Comparison of ENCODE assay signal across 8 mouse cellular contexts in the genomic region with DNA sequence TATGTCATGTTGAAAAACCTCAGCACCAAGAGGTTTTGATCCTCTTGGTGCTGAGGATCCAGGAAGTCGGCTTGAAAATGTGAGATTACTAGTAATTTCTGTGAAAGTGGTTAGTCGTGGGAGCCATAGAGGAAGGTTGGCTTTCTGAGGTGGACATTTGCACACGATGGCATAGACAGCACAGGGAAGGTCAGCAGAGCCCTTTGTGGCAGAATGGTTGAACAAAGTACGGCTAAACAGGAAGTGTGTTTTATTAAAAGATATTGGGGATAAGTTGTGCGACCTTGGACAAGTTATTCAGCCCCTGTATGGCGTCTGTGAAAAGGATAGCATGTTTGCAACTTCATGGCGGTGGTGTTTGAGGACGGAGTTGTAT. TPM values are rescaled to one million over a fixed set of nuclear protein-coding genes. Genes with fewer than 3 reads are reported as not detected.
DNase-seq lines count a peak whose midpoint lies in the region; ATAC-seq and TF ChIP-seq lines count a peak whose summit lies in the region.

No protein-coding gene starts in this region.

- no peaks in the 10 kb centered on the region for H3K36me3 ChIP-seq in embryonic facial prominence, embryonic 14.5 days (ENCODE audit: control insufficient read depth, insufficient read depth, low read length)
- H3K36me3 ChIP-seq in intestine, embryonic 16.5 days (ENCODE audit: control insufficient read depth, insufficient read depth, low read length), result no peaks in the 10 kb centered on the region
- no peaks in the 10 kb centered on the region for H3K36me3 ChIP-seq in myocyte (ENCODE audit: control insufficient read depth, insufficient read depth)

- no peak for TF ChIP-seq CTCF in left cerebral cortex, adult 2 months (IDR thresholded peaks at IDR 0.05)

- peak overlapping the region; percentile 23 for H3ac ChIP-seq in myocyte (ENCODE audit: control insufficient read depth, insufficient read length)

- H3K9me3 ChIP-seq in embryonic facial prominence, embryonic 14.5 days (ENCODE audit: control insufficient read depth, low read length), result no peaks in the 10 kb centered on the region
- no peaks in the 10 kb centered on the region for H3K9me3 ChIP-seq in intestine, embryonic 16.5 days (ENCODE audit: control insufficient read depth, low read length)

- H3K27ac ChIP-seq in left cerebral cortex, adult 2 months, result peak overlapping the region; percentile 84
- H3K27ac ChIP-seq in embryonic facial prominence, embryonic 14.5 days (replicated peaks; ENCODE audit: low read depth, low read length), result no peak overlapping the region
- H3K27ac ChIP-seq in intestine, embryonic 16.5 days (ENCODE audit: low read length), result peak overlapping the region; percentile 94

- peaks cover 12% of the 10 kb centered on the region for H3K79me2 ChIP-seq in myocyte (ENCODE audit: control insufficient read depth, insufficient read depth)

- intact Hi-C loops in left cerebral cortex, adult 2 months (cut with DNase I), result no loop called here

- DNase-seq in left cerebral cortex, adult 2 months (ENCODE audit: extremely low spot score in 1 of 2, low spot score in 2 of 2), result no peak
- DNase-seq in left cerebral cortex, adult 11 months (ENCODE audit: low spot score), result no peak
- DNase-seq in embryonic facial prominence, embryonic 14.5 days (ENCODE audit: low spot score), result no peak
- no peak for DNase-seq in c-Kit-positive CD71-positive TER-119-positive erythroid progenitor cells, embryonic 14.5 days (ENCODE audit: low spot score)
- DNase-seq in left cerebral cortex, adult 9 months (ENCODE audit: low spot score in 2 of 2), result no peak
- DNase-seq in right cerebral cortex, postnatal 14 days, result no peak

- H3K4me2 ChIP-seq in embryonic facial prominence, embryonic 14.5 days (ENCODE audit: low read depth, low read length), result peak overlapping the region; percentile 70
- peak overlapping the region; percentile 81 for H3K4me2 ChIP-seq in intestine, embryonic 16.5 days (ENCODE audit: low read depth, low read length)
- peak overlapping the region; percentile 63 for H3K4me2 ChIP-seq in myocyte (ENCODE audit: low read depth)

- 39% methylated on average over 8 of the region's 8 CpGs for WGBS in embryonic facial prominence, embryonic 14.5 days
- WGBS in intestine, embryonic 16.5 days, result 22% methylated on average over 8 of the region's 8 CpGs

- peak overlapping the region; percentile 65 for H3K4me3 ChIP-seq in left cerebral cortex, adult 2 months
- H3K4me3 ChIP-seq in embryonic facial prominence, embryonic 14.5 days (ENCODE audit: low read depth, low read length), result peak overlapping the region; percentile 54
- peak overlapping the region; percentile 70 for H3K4me3 ChIP-seq in intestine, embryonic 16.5 days (ENCODE audit: low read length)
- H3K4me3 ChIP-seq in myocyte, result peak overlapping the region; percentile 63

- peak overlapping the region; percentile 62 for H3K9ac ChIP-seq in embryonic facial prominence, embryonic 14.5 days (ENCODE audit: low read depth, low read length)
- peak overlapping the region; percentile 79 for H3K9ac ChIP-seq in intestine, embryonic 16.5 days (ENCODE audit: low read depth, low read length)

- H3K27me3 ChIP-seq in embryonic facial prominence, embryonic 14.5 days (replicated peaks; ENCODE audit: control insufficient read depth, insufficient read depth, low read length), result no peaks in the 10 kb centered on the region
- H3K27me3 ChIP-seq in intestine, embryonic 16.5 days (replicated peaks; ENCODE audit: control insufficient read depth, insufficient read depth, low read length), result no peaks in the 10 kb centered on the region
- no peaks in the 10 kb centered on the region for H3K27me3 ChIP-seq in myocyte (ENCODE audit: control insufficient read depth, insufficient read depth, insufficient read length)

- no peak for ATAC-seq in embryonic facial prominence, embryonic 14.5 days (ENCODE audit: low read depth)
- ATAC-seq in intestine, embryonic 16.5 days, result peak; percentile 71

- no peaks in the 10 kb centered on the region for H3K4me1 ChIP-seq in embryonic facial prominence, embryonic 14.5 days (ENCODE audit: control insufficient read depth, insufficient read depth, low read length)
- H3K4me1 ChIP-seq in intestine, embryonic 16.5 days (ENCODE audit: control insufficient read depth, insufficient read depth, low read length), result no peaks in the 10 kb centered on the region

- TF ChIP-seq POLR2A in myocyte (IDR thresholded peaks at IDR 0.05; ENCODE audit: insufficient read length, low read depth), result no peak

TF ChIP-seq in myocyte, 11 proteins besides CTCF, POLR2A, EP300 and RAD21:
- TF ChIP-seq SRF (IDR thresholded peaks at IDR 0.05; ENCODE audit: control insufficient read depth, insufficient read length, low read depth) (no peak), TCF12 (IDR thresholded peaks at IDR 0.05; ENCODE audit: insufficient read depth, poor library complexity, severe bottlenecking) (no peak), E2F4 (IDR thresholded peaks at IDR 0.05; ENCODE audit: insufficient read depth) (no peak), TCF3 (IDR thresholded peaks at IDR 0.05; ENCODE audit: insufficient read length, low read depth) (no peak), MAX (IDR thresholded peaks at IDR 0.05; ENCODE audit: low read depth) (no peak), POLR2AphosphoS2 (IDR thresholded peaks at IDR 0.05; ENCODE audit: insufficient read length, low read depth) (no peak), REST (IDR thresholded peaks at IDR 0.05; ENCODE audit: insufficient read depth, insufficient read length) (no peak), USF1 (IDR thresholded peaks at IDR 0.05; ENCODE audit: low read depth) (no peak), MYOD1 (IDR thresholded peaks at IDR 0.05; ENCODE audit: control insufficient read depth in 1 of 3, insufficient read length in 2 of 3, low read depth in 2 of 3) (no peak), MYOG (IDR thresholded peaks at IDR 0.05; ENCODE audit: control insufficient read depth in 1 of 3, insufficient read depth in 1 of 3, insufficient read length in 2 of 3, low read depth in 2 of 3) (no peak), CEBPB (IDR thresholded peaks at IDR 0.05; ENCODE audit: insufficient read depth, poor library complexity, severe bottlenecking) (no peak)

RNA-seq across cellular contexts. Expression of a gene that starts 0.5 kb away (rescaled TPM):
- 10 to 100 TPM; 29.3 to 30.0 TPM for total RNA-seq in left cerebral cortex, adult 2 months (2021)
- 18.8 and 22.5 TPM in 2 replicates for polyA plus RNA-seq in embryonic facial prominence, embryonic 14.5 days (2014; fragmentation: Nextera tagmentation; extraction: Ambion mirVana)
- 58.1 and 60.2 TPM in 2 replicates for polyA plus RNA-seq in intestine, embryonic 16.5 days (2015; fragmentation: Nextera tagmentation; extraction: Ambion mirVana)
- 40.4 TPM for polyA plus RNA-seq in myocyte (2012; fragmentation: generic; extraction: Trizol)

RNA-seq across cellular contexts. Expression of a gene that starts 31.1 kb away (rescaled TPM):
- 10 to 100 TPM; 37.9 to 39.7 TPM for total RNA-seq in left cerebral cortex, adult 2 months (2021)
- 64.7 and 69.9 TPM in 2 replicates for polyA plus RNA-seq in embryonic facial prominence, embryonic 14.5 days (2014; fragmentation: Nextera tagmentation; extraction: Ambion mirVana)
- polyA plus RNA-seq in intestine, embryonic 16.5 days (2015; fragmentation: Nextera tagmentation; extraction: Ambion mirVana), result 54.8 and 61.5 TPM in 2 replicates
- 18.7 TPM for polyA plus RNA-seq in myocyte (2012; fragmentation: generic; extraction: Trizol)
